Mouse (Mus musculus) cerebellum, adult 11-12 months (tissue): ENCODE measurements around the gene Cfap97.
"Not testable (repeated sequence)": the region's sequence is repeated elsewhere in the genome, so short reads cannot be mapped to it uniquely, and the experiment has no call there.

ENCODE experiments used
- DNase-seq: peaks from one replicate; pipeline ENCODE4 v3.0.0; 2022

The Cfap97 gene

GRCm38 (mm10) chr8:46151202-46152062 lies at the start of gene Cfap97:
Gene Cfap97, plus strand, starts transcription at chr8:46151771.
- DNase-seq: peak; percentile 76

- DNase-seq: no peak
Measured at GRCm38 (mm10) chr8:46103434-46103833, 48.1 kb upstream of the Cfap97 start.

GRCm38 (mm10) chr8:46107690-46108089 lies 43.9 kb upstream of the Cfap97 start:
- no peak for DNase-seq

- DNase-seq: not testable (repeated sequence)
Measured at GRCm38 (mm10) chr8:46113421-46114170, 38.0 kb upstream of the Cfap97 start.

DNA sequence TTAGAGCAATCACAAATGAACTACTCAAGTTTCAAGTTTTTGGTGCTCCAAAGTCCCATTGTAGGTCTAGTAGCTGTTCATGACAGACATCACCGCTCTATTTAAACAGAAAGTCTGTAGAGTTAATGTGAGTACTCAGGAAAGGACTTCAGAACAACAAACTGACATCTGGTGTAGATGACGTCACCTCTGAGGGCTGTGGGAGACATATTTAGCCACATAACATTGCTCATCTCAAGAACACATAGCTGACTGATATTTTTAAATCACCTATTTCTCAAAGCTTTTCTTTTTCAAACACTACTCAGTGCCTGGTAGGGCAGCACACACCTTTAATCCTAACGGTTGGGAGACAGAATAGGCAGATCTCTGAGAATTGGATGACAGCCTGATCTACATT lies 34.4 kb upstream of the Cfap97 start:
- no peak for DNase-seq

DNA sequence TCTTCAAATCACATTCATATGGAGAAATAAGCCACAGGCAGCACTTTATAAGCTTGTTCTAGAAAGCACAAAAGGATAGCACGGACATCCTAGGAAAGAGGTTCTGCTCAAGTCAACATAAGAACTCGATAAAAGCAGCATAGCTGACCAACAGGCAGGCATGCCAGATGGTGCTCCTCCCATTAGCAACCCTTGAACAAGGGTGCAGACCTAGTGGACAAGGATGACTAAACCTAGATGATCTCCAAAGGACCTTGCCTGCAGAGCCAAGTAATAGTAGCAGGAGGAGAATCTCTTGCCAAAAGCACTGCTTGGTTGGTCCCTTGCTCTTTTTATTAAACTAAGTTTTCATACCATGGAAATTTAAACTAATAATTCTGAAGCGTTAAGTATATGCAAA lies 32.4 kb upstream of the Cfap97 start:
- DNase-seq: no peak

DNA sequence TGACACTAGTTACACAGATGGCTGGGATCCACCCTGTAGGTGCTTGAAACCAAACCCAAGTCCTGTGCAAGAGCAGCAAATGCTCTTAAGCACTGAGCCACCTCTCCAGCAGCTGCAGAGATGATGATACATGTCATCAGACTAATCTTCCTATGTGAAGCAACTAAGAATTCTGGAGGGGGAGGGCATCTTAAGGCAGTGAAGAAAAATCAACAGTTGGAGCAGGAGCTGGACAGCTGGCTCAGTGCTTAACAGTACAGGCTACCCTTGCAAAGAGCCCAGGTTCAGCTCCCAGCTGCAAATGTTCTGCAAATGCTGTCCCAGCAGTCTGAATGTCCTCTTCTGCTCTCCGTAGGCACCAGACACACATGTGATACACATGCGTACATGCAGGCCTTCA lies 29.1 kb upstream of the Cfap97 start:
- DNase-seq: no peak

GRCm38 (mm10) chr8:46130426-46130825 lies 21.1 kb upstream of the Cfap97 start:
- DNase-seq: no peak

DNA sequence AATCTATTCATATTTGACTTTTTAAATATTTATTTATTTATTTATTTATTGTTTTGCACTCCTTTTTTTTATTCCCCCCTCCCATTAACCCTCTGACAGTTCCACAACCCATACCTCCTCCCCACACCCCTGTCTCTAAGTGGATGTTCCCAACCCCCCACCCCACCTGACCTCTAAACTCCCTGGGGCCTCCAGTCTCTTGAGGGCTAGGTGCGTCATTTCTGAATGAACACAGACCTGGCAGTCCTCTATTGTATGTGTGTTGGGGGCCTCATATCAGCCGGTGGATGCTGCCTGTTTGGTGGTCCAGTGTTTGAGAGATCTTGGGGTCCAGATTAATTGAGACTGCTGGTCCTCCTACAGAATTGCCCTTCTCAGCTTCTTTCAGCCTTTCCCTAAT lies 16.0 kb upstream of the Cfap97 start:
- DNase-seq: not testable (repeated sequence)

DNA sequence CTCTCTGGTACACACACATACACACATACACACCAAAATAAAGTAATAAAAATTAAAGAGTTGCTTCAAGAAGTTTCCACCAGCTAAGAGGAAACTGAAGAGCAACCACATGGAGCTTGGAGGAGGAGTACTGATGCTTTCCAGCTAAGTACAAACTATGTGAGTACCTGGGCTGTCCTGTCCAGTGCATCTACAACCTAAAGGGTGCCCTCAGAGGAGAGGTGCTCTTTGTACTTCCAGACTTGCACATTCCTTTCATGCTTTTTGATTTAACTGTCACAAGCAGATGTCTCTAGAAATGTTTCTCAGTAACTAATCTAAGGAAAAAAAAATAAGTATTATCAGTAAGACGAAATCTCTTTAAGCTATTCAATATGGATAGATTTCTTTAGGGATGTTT lies 14.2 kb upstream of the Cfap97 start:
- no peak for DNase-seq

DNA sequence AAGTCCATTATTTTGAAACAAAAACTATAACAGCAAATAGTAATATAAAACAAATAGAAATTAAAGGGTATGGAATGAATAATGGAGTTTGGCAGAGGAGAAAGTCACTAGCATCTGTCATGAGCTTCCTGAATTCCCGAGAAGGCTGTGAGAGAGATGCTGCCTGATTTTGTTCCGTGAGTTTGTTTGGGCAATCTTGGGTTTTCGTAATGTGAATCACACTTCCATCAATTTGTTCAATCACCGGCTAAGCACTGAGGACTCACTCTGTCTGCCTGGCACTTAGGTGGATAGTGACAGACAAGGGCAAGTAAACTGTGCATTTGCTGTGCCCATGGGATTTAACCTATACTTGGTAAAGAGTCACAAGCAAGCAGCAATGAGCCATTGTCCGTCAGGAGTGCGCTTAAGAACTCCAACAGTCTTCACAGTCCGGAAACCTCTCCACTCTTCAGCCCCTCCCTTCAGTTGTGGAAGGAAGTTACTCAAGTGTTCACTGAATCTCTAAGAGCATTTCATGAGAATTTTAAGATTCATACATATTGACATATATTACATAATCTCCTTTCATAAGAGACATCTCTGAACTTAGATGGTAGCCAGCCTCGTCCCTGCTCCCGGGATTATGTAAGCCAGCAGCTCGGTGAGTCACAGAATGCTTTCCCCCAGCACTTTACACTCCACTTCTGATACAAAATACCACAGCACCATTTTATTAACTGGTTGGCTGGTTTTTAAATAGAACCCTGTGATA lies 13.6 kb upstream of the Cfap97 start:
- DNase-seq: no peak

DNA sequence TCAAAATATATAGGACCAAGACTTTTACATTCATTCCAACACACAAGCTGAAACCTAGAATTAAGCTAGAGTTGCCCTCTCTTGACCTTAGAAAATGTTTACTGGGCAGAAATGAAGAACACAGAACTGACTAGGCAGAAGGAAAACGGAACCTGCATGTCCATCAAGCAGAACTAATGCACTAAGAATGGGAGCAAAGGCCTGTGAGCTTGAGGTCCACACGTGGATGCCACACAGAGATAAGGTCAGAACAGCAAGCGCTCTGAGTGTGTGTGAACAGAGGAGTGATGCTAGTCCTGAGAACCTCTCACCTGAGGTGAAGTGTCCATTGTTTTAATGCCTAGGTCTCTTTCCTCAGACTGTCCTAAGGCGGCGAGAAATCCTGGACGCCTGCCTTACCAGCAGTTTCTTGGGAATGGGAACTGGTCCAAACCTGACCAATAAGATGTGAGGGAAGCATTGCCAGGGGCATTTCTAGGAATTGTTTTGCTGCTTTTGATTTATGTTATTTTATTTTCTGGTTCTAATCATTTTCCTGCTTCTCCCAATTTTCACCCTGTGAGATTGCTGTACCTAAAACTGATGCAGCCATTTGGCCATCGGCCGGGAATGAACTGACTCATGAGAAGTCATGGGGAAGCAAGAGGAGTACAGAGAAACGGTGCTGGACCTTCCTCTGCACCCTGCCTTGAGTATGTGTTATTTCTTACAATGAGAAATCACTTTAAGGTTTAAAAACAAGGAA lies 11.0 kb upstream of the Cfap97 start:
- no peak for DNase-seq

DNA sequence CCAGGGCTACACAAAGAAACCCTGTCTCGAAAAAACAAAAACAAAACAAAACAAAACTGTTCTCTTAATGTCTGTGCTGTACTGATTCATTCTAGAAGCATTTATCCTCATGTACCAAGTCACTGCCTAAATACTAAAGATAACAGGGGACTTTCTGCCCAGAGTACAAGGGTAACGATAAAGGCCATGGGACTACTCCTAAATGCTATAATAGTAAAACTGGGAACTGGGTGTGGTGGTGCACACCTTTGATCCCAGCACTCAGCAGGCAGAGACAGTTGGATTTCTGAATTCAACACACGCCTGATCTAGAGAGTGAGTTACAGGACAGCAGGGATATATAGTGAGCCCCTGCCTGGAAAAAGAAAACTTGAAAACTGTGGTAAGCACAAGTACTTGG lies 9.9 kb upstream of the Cfap97 start:
- no peak for DNase-seq

GRCm38 (mm10) chr8:46142498-46143081 lies 9.0 kb upstream of the Cfap97 start:
- DNase-seq: no peak

DNA sequence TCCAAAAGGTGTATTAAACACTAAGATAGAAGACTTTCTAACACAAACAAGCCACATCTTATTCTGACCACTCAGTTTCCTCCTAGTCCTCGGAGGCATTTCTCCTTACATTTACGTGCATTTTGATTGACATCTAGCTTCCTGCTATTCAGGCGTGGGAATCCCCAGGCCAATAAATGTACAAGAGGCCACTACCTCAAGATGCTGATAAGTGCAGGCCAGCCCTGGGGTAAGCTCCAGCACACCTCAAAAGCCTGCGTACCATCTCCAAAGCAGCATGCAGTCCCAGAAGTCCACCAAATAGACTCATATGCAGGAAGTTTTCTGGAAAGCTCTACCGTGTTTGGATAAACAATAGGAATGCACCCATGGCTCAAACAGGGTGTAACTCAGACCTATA lies 8.1 kb upstream of the Cfap97 start:
- no peak for DNase-seq

DNA sequence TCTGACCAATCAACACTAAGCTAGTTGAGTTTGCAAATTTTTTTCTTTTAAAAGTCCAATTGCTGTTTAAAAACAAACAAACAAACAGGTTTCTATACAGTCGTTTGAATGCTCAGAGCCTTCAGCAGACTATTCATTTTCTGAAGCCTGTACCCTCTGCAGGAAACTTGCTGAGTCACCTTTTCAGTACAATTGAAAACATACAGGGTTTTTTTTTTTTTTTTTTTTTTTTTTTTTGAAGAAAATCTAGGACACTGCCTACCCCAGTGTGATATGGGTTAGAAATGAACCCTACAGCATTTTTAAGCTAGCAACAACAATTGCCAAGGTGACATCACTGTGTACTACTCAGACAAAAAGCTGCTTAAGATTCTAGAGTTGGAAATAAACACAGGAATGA lies 7.6 kb upstream of the Cfap97 start:
- DNase-seq: no peak

- no peak for DNase-seq
Measured at GRCm38 (mm10) chr8:46146173-46146572, 5.4 kb upstream of the Cfap97 start.

DNA sequence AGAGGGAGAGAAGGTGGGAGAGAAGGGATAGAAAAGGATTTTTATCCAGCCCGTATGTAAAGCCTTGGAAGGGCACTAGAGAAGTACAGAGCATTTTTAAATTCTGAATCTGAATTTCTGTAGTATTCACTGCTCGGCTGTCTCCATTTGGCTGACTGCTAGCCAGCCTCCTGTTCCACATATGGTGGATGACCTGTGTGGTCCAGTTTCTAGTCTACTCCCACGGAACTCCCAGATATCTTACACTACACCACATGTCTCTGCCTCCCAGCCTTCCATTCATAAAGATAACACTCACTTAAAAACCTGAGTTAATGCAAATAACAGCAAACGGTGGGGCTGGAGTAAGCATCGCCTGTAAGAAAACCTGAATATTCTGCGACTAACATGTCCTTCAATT lies 2.3 kb upstream of the Cfap97 start:
- no peak for DNase-seq

DNA sequence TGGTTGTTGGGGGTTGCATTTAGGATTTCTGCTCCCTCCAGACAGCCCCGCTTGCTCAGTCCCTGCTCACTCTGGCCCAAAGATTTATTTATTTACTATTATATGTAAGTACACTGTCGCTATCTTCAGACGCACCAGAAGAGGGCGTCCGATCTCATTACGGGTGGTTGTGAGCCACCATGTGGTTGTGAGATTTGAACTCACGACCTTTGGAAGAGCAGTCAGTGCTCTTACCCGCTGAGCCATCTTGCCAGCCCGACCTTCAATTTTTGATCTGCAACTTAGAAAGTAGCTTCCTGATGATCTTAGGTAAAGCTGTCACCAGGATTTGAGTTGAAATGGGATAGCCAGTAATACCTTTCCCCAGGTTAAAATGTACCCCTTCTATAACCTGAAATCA lies 1.8 kb upstream of the Cfap97 start:
- DNase-seq: no peak

- DNase-seq: peak; percentile 95
Measured at GRCm38 (mm10) chr8:46152064-46153031, 777 bp downstream of the Cfap97 start, which contains the start of gene Snx25. Gene Snx25, minus strand, starts transcription at chr8:46152159.

DNA sequence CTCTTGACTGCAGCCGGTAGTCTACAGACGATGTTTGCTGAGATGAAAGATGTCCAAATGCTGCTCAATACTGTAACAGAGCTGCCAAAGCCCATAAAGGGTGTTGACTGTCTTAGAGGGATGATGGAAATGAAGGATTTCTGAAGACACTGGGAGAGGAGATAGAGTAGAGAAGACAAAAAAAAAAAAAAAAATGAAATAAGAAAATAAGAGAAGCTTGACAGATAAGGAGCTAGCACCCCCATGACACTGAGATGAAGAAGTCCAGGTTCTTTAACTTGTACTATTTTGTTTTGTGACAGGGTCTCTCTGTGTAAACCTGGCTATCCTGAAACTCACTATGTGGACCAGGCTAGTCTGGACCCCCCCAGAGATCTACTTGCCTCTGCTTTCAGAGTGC lies 1.5 kb downstream of the Cfap97 start:
- no peak for DNase-seq
